Mouse (Mus musculus) heart, embryonic 11.5 days (tissue): ENCODE data around the gene Dock9. TPM values are rescaled to one million over a fixed set of nuclear protein-coding genes. Genes with fewer than 3 reads are reported as not detected.

Source experiments
- ATAC-seq: fragments of 200-750 bp; cut with Nextera tagmentation; replicated peaks from 2 replicates; pipeline ENCODE4 v1.8.0; 2017; ENCODE audit warnings: moderate library complexity; ENCODE audit not compliant: insufficient number of reproducible peaks, low FRiP score, low TSS enrichment
- H3K27ac ChIP-seq: fragments of 300-500 bp; sonication (generic); 2 replicates; pipeline ENCODE4 v1.5.1; 2014; ENCODE audit warnings: mild to moderate bottlenecking, low read depth, low read length
- H3K27me3 ChIP-seq: fragments of 300-500 bp; sonication (generic); 2 replicates; pipeline ENCODE4 v1.6.1; 2014; ENCODE audit warnings: mild to moderate bottlenecking, low read length, mixed read lengths; ENCODE audit not compliant: control insufficient read depth, insufficient read depth
- H3K36me3 ChIP-seq: fragments of 300-500 bp; sonication (generic); 2 replicates; pipeline ENCODE4 v1.6.1; 2014; ENCODE audit warnings: mild to moderate bottlenecking, low read length, moderate library complexity, mixed read lengths; ENCODE audit not compliant: control insufficient read depth, insufficient read depth
- H3K4me1 ChIP-seq: fragments of 300-500 bp; sonication (generic); 2 replicates; pipeline ENCODE4 v1.6.1; 2014; ENCODE audit warnings: low read length; ENCODE audit not compliant: control insufficient read depth, insufficient read depth
- H3K4me2 ChIP-seq: fragments of 300-500 bp; sonication (generic); 2 replicates; pipeline ENCODE4 v1.6.1; 2014; ENCODE audit warnings: mild to moderate bottlenecking, moderate library complexity
- H3K4me3 ChIP-seq: fragments of 300-500 bp; sonication (generic); 2 replicates; pipeline ENCODE4 v1.5.1; 2014; ENCODE audit warnings: low read depth, low read length
- H3K9ac ChIP-seq: fragments of 300-500 bp; sonication (generic); 2 replicates; pipeline ENCODE4 v1.6.1; 2014; ENCODE audit warnings: mild to moderate bottlenecking, low read depth, low read length, moderate library complexity
- H3K9me3 ChIP-seq: fragments of 300-500 bp; sonication (generic); replicated peaks from 2 replicates; pipeline ENCODE4 v1.6.1; 2016; ENCODE audit warnings: low read length; ENCODE audit not compliant: control insufficient read depth
- WGBS: fragments of 180-500 bp; shearing (Covaris S2); extraction: QIAGEN DNeasy Blood & Tissue Kit; methylation state at CpG from one replicate; pipeline ENCODE4 v1.1.7; 2014; ENCODE audit not compliant: insufficient replicate concordance; 5-methylcytosine and 5-hydroxymethylcytosine counted together
- polyA plus RNA-seq: library from polyadenylated mRNA; unstranded; fragments of >200 nt; fragmentation: Nextera tagmentation; extraction: Ambion mirVana; gene quantifications from 2 replicates; pipeline ENCODE4 v1.2.1, GENCODE M21; 2014

Dock9 gene
- polyA plus RNA-seq, 1 experiment from 2014 or later: 6.7 TPM

- Histone ChIP-seq H3K27ac (peak overlapping the region; percentile 91; the same call in 1 of the 2 replicates), H3K4me3 (peak overlapping the region; percentile 82), H3K4me1 (peaks cover 10% of the 10 kb centered on the region), H3K4me2 (peak overlapping the region; percentile 97), H3K27me3 (peaks cover 6% of the 10 kb centered on the region; the same call in 1 of the 2 replicates), H3K9me3 (no peaks in the 10 kb centered on the region), H3K36me3 (no peaks in the 10 kb centered on the region), H3K9ac (peak overlapping the region; percentile 76)
- no peak for ATAC-seq
- 13% methylated on average over 25 of the region's 28 CpGs for WGBS
These were observed 823 bp downstream of the Dock9 start for GRCm38 (mm10) chr14:121796571-121797456.

GRCm38 (mm10) chr14:121795536-121795935 lies 2.1 kb downstream of the Dock9 start:
- WGBS: 80% methylated on average over 7 of the region's 7 CpGs
- Histone ChIP-seq H3K36me3 (no peaks in the 10 kb centered on the region), H3K4me2 (no peak overlapping the region), H3K4me3 (no peak overlapping the region), H3K27ac (no peak overlapping the region), H3K4me1 (peaks cover 10% of the 10 kb centered on the region), H3K9ac (no peak overlapping the region), H3K9me3 (no peaks in the 10 kb centered on the region), H3K27me3 (peaks cover 6% of the 10 kb centered on the region; the same call in 1 of the 2 replicates)
- ATAC-seq: no peak

GRCm38 (mm10) chr14:121793639-121794038 lies 4.0 kb downstream of the Dock9 start:
- H3K4me2 ChIP-seq: no peak overlapping the region
- ATAC-seq: no peak
- H3K9me3 ChIP-seq: no peaks in the 10 kb centered on the region
- H3K27ac ChIP-seq: no peak overlapping the region
- H3K4me1 ChIP-seq: peaks cover 10% of the 10 kb centered on the region
- H3K4me3 ChIP-seq: no peak overlapping the region
- H3K27me3 ChIP-seq: peaks cover 6% of the 10 kb centered on the region; the same call in 1 of the 2 replicates
- no peaks in the 10 kb centered on the region for H3K36me3 ChIP-seq
- no peak overlapping the region for H3K9ac ChIP-seq
- WGBS: 29% methylated on average over 5 of the region's 5 CpGs

DNA sequence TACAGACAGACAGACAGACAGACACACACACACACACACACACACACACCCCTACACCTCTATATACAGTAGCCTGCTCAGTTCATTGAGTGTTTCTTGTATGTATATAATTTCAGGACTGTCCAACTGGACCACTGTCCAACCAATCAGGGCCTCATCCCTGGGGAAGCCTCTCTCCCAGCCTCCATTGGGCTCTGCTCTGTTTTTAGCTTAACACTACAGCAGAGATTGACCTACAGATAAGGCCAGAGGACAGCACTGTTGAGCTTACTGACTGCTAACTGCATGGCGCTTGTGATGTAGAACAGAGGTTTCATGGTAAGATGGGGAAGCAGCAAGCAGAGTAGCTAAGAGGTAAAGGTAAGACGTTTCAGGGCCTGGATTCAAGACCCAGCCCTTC lies 5.7 kb downstream of the Dock9 start:
- no peak overlapping the region for H3K4me3 ChIP-seq
- H3K36me3 ChIP-seq: no peaks in the 10 kb centered on the region
- ATAC-seq: no peak
- no peak overlapping the region for H3K4me2 ChIP-seq
- WGBS: 61% methylated on average over 2 of the region's 2 CpGs
- no peaks in the 10 kb centered on the region for H3K9me3 ChIP-seq
- no peak overlapping the region for H3K27ac ChIP-seq
- no peak overlapping the region for H3K9ac ChIP-seq
- peaks cover 5% of the 10 kb centered on the region; the same call in 1 of the 2 replicates for H3K27me3 ChIP-seq
- H3K4me1 ChIP-seq: peaks cover 8% of the 10 kb centered on the region

GRCm38 (mm10) chr14:121791112-121791511 lies 6.5 kb downstream of the Dock9 start:
- Histone ChIP-seq H3K9ac (no peak overlapping the region), H3K4me1 (peaks cover 8% of the 10 kb centered on the region), H3K27ac (no peak overlapping the region), H3K9me3 (no peaks in the 10 kb centered on the region), H3K27me3 (peaks cover 4% of the 10 kb centered on the region; the same call in 1 of the 2 replicates), H3K4me3 (no peak overlapping the region), H3K4me2 (no peak overlapping the region), H3K36me3 (no peaks in the 10 kb centered on the region)
- 74% methylated on average over 7 of the region's 7 CpGs for WGBS
- ATAC-seq: no peak

DNA sequence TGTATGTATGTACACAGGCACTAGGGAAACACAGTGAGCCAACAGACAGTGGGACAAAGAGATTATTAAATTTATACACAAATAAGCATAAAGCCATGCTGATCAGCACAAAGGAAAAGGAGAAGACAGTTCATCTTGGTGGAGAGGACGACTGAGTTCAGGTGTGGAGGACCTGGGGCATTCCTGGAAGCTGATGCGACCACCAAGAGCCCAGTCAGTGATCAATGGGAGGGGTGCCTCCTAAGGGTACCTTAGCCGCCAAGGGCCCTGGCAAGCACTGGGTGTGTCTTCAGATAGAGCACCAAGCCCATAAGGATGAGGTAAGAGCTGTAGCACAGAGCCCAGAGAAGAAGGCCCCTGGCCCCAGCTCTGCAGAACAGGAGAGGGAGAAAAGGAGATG lies 8.4 kb downstream of the Dock9 start:
- no peaks in the 10 kb centered on the region for H3K27me3 ChIP-seq
- no peak overlapping the region for H3K4me3 ChIP-seq
- no peak overlapping the region for H3K27ac ChIP-seq
- no peaks in the 10 kb centered on the region for H3K9me3 ChIP-seq
- H3K9ac ChIP-seq: no peak overlapping the region
- ATAC-seq: no peak
- H3K36me3 ChIP-seq: no peaks in the 10 kb centered on the region
- no peak overlapping the region for H3K4me2 ChIP-seq
- H3K4me1 ChIP-seq: peaks cover 8% of the 10 kb centered on the region
- 74% methylated on average over 3 of the region's 3 CpGs for WGBS

DNA sequence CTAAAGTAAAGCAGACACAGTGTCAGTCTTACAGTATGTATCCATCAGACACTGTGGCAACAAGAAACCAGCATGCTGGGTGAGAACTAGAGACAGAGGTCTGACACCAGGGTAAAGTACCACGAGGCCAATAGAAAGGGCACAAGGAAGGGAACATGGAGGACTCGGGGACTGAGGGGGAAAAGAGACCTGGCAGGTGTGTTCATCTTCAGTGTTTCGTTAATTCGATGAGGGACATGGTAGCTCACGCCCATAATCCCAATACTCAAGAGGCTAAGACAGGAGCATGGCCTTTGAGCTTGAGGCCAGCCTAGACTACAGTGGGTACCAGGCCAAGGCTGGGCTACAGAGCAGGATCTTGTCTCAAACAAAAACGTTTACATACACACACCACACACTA lies 9.2 kb downstream of the Dock9 start:
- Histone ChIP-seq H3K9ac (no peak overlapping the region), H3K9me3 (no peaks in the 10 kb centered on the region), H3K4me1 (0 out of 2 replicates have a peak, but pooled peaks cover 3% of the 10 kb centered on the region), H3K27me3 (no peaks in the 10 kb centered on the region), H3K4me2 (no peak overlapping the region), H3K36me3 (no peaks in the 10 kb centered on the region), H3K4me3 (no peak overlapping the region), H3K27ac (no peak overlapping the region)
- 86% methylated on average over 6 of the region's 6 CpGs for WGBS
- ATAC-seq: no peak

- H3K4me1 ChIP-seq: 0 out of 2 replicates have a peak, but pooled peaks cover 3% of the 10 kb centered on the region
- no peaks in the 10 kb centered on the region for H3K36me3 ChIP-seq
- H3K27me3 ChIP-seq: no peaks in the 10 kb centered on the region
- ATAC-seq: no peak
- H3K27ac ChIP-seq: no peak overlapping the region
- no peak overlapping the region for H3K4me3 ChIP-seq
- no peak overlapping the region for H3K4me2 ChIP-seq
- H3K9ac ChIP-seq: no peak overlapping the region
- no peaks in the 10 kb centered on the region for H3K9me3 ChIP-seq
- 91% methylated on average over 12 of the region's 12 CpGs for WGBS
These were observed 10.2 kb downstream of the Dock9 start for GRCm38 (mm10) chr14:121787430-121787829.
